Mouse (Mus musculus) liver, postnatal 0 days (tissue): ENCODE measurements around the gene Slc22a12.

Source experiments
- CTCF ChIP-seq: sonication (generic); IDR thresholded peaks from 2 replicates; pipeline ENCODE4 v1.5.1; 2016; ENCODE audit warnings: antibody characterized with exemption, low read depth
- EP300 ChIP-seq: IDR thresholded peaks from 2 replicates; pipeline ENCODE4 v1.6.1; 2016; ENCODE audit warnings: antibody characterized with exemption, low read depth, mild to moderate bottlenecking

DNA sequence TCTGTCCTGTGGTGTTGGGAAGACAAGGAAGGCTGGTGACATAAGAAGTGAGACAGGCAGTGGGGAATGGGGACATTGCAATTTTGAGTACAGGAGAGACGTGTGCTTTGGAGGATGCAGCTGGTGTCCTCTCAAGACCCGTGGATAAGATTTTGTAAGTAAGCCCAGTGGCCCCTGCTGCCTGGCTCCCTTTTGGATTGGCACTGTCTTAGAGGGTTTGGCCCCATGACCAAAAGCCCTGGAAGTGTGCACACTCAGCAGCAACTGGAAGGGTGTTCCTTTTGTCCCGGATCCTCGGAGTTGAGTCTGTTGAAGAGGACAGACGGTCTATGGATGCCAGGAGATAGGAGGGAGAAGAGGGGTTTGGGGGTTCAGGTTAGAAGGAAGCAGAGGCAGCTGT is 2.6 kb upstream of the Slc22a12 start:
- TF ChIP-seq CTCF: no peak
- no peak for TF ChIP-seq EP300
